Comparison of ENCODE assay signal across 8 mouse cellular contexts in genomic region chr14:61012397-61012931, GRCm38 (mm10). TPM values are rescaled to one million over a fixed set of nuclear protein-coding genes. Genes with fewer than 3 reads are reported as not detected.
A peak's percentile ranks its signal among the peaks of the same experiment; 100 is the strongest.
DNase-seq lines count a peak whose midpoint lies in the region; ATAC-seq and TF ChIP-seq lines count a peak whose summit lies in the region.

No protein-coding gene starts in this region.

- H3K4me2 ChIP-seq in forebrain, embryonic 11.5 days (ENCODE audit: low read depth, low read length, severe bottlenecking) = peak overlapping the region; percentile 43

- TF ChIP-seq POLR2A in lung, adult 2 months (IDR thresholded peaks at IDR 0.05; ENCODE audit: borderline replicate concordance, extremely low read depth, low read depth, low read length) = no peak

- intact Hi-C loops in heart, postnatal 36 days (cut with DNase I) = no loop called here

- H3K4me3 ChIP-seq in forebrain, embryonic 11.5 days (ENCODE audit: low read depth, low read length) = peak overlapping the region; percentile 9; the same call in 1 of the 2 replicates
- peak overlapping the region; percentile 4 for H3K4me3 ChIP-seq in lung, adult 2 months (replicated peaks; ENCODE audit: extremely low read depth, low read depth, low read length)

- WGBS in forebrain, embryonic 11.5 days = under 1% methylated on average over 17 of the region's 17 CpGs
- 5% methylated on average over 17 of the region's 17 CpGs for WGBS in lung, adult 2 months

- peaks cover 19% of the 10 kb centered on the region for H3K4me1 ChIP-seq in forebrain, embryonic 11.5 days (replicated peaks; ENCODE audit: control insufficient read depth, insufficient read depth, low read length)
- no peaks in the 10 kb centered on the region for H3K4me1 ChIP-seq in lung, adult 2 months (ENCODE audit: control insufficient read depth, insufficient read depth, low read length)

- peak; percentile 62 for DNase-seq in CD4-positive helper T cell, adult 2 months (ENCODE audit: low read depth, low spot score)
- peak; percentile 89 for DNase-seq in adrenal gland, postnatal 10 days
- DNase-seq in forebrain, embryonic 11.5 days (ENCODE audit: low spot score) = peak; percentile 95
- DNase-seq in heart, postnatal 36 days = peak; percentile 29 to 37
- DNase-seq in layer of hippocampus, adult 8-10 months (ENCODE audit: low spot score in 2 of 2) = peak; percentile 55 to 73
- DNase-seq in lung, adult 2 months = peak; percentile 50
- peak; percentile 79 for DNase-seq in ovary, postnatal 36 days (ENCODE audit: low spot score)
- peak; percentile 41 for DNase-seq in urinary bladder, postnatal 25 days (ENCODE audit: low spot score)

- TF ChIP-seq CTCF in lung, adult 2 months (IDR thresholded peaks at IDR 0.05; ENCODE audit: insufficient read depth, low read length) = no peak

- no peaks in the 10 kb centered on the region for H3K9me3 ChIP-seq in forebrain, embryonic 11.5 days (ENCODE audit: control insufficient read depth, low read length)

- peak overlapping the region; percentile 95 for H3K27ac ChIP-seq in forebrain, embryonic 11.5 days (ENCODE audit: low read depth, low read length)

- H3K36me3 ChIP-seq in forebrain, embryonic 11.5 days (ENCODE audit: control insufficient read depth, insufficient read depth, low read length) = no peaks in the 10 kb centered on the region

- H3K27me3 ChIP-seq in forebrain, embryonic 11.5 days (ENCODE audit: control insufficient read depth, insufficient read depth, low read length) = no peaks in the 10 kb centered on the region; the same call in 1 of the 2 replicates

- peak; percentile 95 for ATAC-seq in forebrain, embryonic 11.5 days (replicated peaks; ENCODE audit: low FRiP score)

- peak overlapping the region; percentile 23 for H3K9ac ChIP-seq in forebrain, embryonic 11.5 days (ENCODE audit: low read length)

RNA-seq across cellular contexts. Expression of gene Tnfrsf19, which starts 33.8 kb away (rescaled TPM):
- 10 to 100 TPM; 26.5 to 28.8 TPM for total RNA-seq in adrenal gland, postnatal 10 days (2021)
- 127 and 138 TPM in 2 replicates for polyA plus RNA-seq in forebrain, embryonic 11.5 days (2014; fragmentation: Nextera tagmentation; extraction: Ambion mirVana)
- total RNA-seq in heart, postnatal 36 days (2021) = 1 to 10 TPM; 2.4 to 6.2 TPM
- 10 to 100 TPM; 41.9 to 49.1 (median 46.4) TPM for total RNA-seq in layer of hippocampus, adult 8-10 months (2022)
- polyA plus RNA-seq in lung, adult 2 months (2012; rRNA removed) = 44.1 and 71.4 TPM in 2 replicates

Comparison
In these comparisons a context has a peak if more than half of its experiments do, and no peak if none do; other contexts are left out.
1. Peak in every context shown above with its lines: DNase-seq, ATAC-seq, H3K4me3 ChIP-seq and H3K27ac ChIP-seq.
2. DNase-seq: peak in every context shown above with its lines; median percentile 95 in forebrain, embryonic 11.5 days; 89 in adrenal gland, postnatal 10 days; 79 in ovary, postnatal 36 days; 64 in layer of hippocampus, adult 8-10 months; 62 in CD4-positive helper T cell, adult 2 months; 50 in lung, adult 2 months; 41 in urinary bladder, postnatal 25 days; 33 in heart, postnatal 36 days.